In the genomic region with DNA sequence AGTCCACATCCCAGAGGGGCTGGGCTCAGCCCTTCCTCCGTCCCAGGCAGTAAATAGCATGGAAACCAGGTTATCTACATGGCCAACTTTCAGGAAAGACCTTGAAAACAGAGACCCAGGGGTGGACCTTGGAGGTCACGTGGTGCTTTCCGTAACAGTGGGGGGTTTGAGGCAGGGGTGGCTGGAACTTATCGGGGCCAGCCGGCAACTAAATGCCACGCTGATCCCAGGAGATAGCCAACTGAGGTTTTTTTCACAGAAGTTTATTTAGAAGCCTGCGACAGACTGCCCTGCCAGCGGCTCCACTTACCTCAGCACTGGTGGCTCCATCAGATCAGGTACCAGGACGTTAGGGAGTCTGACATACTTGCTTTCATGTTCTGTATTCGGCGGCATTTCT, we compare ENCODE assay signal across 9 mouse cellular contexts. TPM values are rescaled to one million over a fixed set of nuclear protein-coding genes. Genes with fewer than 3 reads are reported as not detected.
A peak's percentile ranks its signal among the peaks of the same experiment; 100 is the strongest.
DNase-seq lines count a peak whose midpoint lies in the region; ATAC-seq and TF ChIP-seq lines count a peak whose summit lies in the region.
"Had no signal": no experiment of that assay in that cellular context is flagged by ENCODE, and none has a peak within 500 bp of the region (broad histone marks: within the 10 kb centered on the region; RNA-seq: fewer than 3 reads in every experiment).

No protein-coding gene starts in this region.

- no peak overlapping the region for H3K9ac ChIP-seq in forebrain, postnatal 0 days
- H3K9ac ChIP-seq in lung, postnatal 0 days (replicated peaks; ENCODE audit: low read depth): no peak overlapping the region
- no peak overlapping the region for H3K9ac ChIP-seq in kidney, embryonic 15.5 days
- no peak overlapping the region for H3K9ac ChIP-seq in neural tube, embryonic 15.5 days (replicated peaks)

- no peak for TF ChIP-seq CTCF in forebrain, postnatal 0 days (IDR thresholded peaks at IDR 0.05; ENCODE audit: low read depth)
- TF ChIP-seq CTCF in lung, postnatal 0 days (IDR thresholded peaks at IDR 0.05): no peak

- TF ChIP-seq EP300 in lung, postnatal 0 days (IDR thresholded peaks at IDR 0.05): no peak

- H3K27ac ChIP-seq in forebrain, embryonic 10.5 days: no peak overlapping the region
- H3K27ac ChIP-seq in forebrain, postnatal 0 days (ENCODE audit: low read depth, low read length): no peak overlapping the region
- H3K27ac ChIP-seq in lung, postnatal 0 days (ENCODE audit: low read length): no peak overlapping the region
- peak overlapping the region; percentile 45 for H3K27ac ChIP-seq in kidney, embryonic 15.5 days
- no peak overlapping the region for H3K27ac ChIP-seq in neural tube, embryonic 15.5 days (replicated peaks)

- peaks cover 48% of the 10 kb centered on the region for H3K27me3 ChIP-seq in forebrain, embryonic 10.5 days (ENCODE audit: poor library complexity, severe bottlenecking)
- H3K27me3 ChIP-seq in forebrain, postnatal 0 days (ENCODE audit: insufficient read depth, low read length): peaks cover 5% of the 10 kb centered on the region
- H3K27me3 ChIP-seq in lung, postnatal 0 days (replicated peaks; ENCODE audit: insufficient read depth, low read length): no peaks in the 10 kb centered on the region
- H3K27me3 ChIP-seq in kidney, embryonic 15.5 days: peaks cover 31% of the 10 kb centered on the region
- peaks cover 13% of the 10 kb centered on the region for H3K27me3 ChIP-seq in neural tube, embryonic 15.5 days (replicated peaks)

- H3K36me3 ChIP-seq in forebrain, embryonic 10.5 days (replicated peaks): no peaks in the 10 kb centered on the region
- no peaks in the 10 kb centered on the region for H3K36me3 ChIP-seq in forebrain, postnatal 0 days (ENCODE audit: insufficient read depth)
- no peaks in the 10 kb centered on the region for H3K36me3 ChIP-seq in lung, postnatal 0 days (ENCODE audit: insufficient read depth, low read length)
- no peaks in the 10 kb centered on the region for H3K36me3 ChIP-seq in kidney, embryonic 15.5 days
- H3K36me3 ChIP-seq in neural tube, embryonic 15.5 days: no peaks in the 10 kb centered on the region

- peak overlapping the region; percentile 31 for H3K4me3 ChIP-seq in forebrain, embryonic 10.5 days
- H3K4me3 ChIP-seq in forebrain, postnatal 0 days (ENCODE audit: low read depth, low read length): no peak overlapping the region
- no peak overlapping the region for H3K4me3 ChIP-seq in lung, postnatal 0 days (ENCODE audit: low read depth, low read length)
- H3K4me3 ChIP-seq in kidney, embryonic 15.5 days (replicated peaks): peak overlapping the region; percentile 27
- H3K4me3 ChIP-seq in neural tube, embryonic 15.5 days (replicated peaks): no peak overlapping the region

- WGBS in forebrain, embryonic 10.5 days: 8% methylated on average over 11 of the region's 11 CpGs
- WGBS in forebrain, postnatal 0 days: 11% methylated on average over 11 of the region's 11 CpGs
- 3% methylated on average over 11 of the region's 11 CpGs for WGBS in lung, postnatal 0 days
- 5% methylated on average over 11 of the region's 11 CpGs for WGBS in kidney, embryonic 15.5 days
- 9% methylated on average over 11 of the region's 11 CpGs for WGBS in neural tube, embryonic 15.5 days

- H3K4me2 ChIP-seq in forebrain, postnatal 0 days (ENCODE audit: low read depth): no peak overlapping the region
- H3K4me2 ChIP-seq in lung, postnatal 0 days (replicated peaks; ENCODE audit: low read depth, low read length): peak overlapping the region; percentile 32; the same call in 1 of the 2 replicates
- H3K4me2 ChIP-seq in kidney, embryonic 15.5 days: peak overlapping the region; percentile 50
- H3K4me2 ChIP-seq in neural tube, embryonic 15.5 days: peak overlapping the region; percentile 27

- DNase-seq in forebrain, embryonic 10.5 days (ENCODE audit: extremely low spot score, low spot score): peak; percentile 15
- no peak for DNase-seq in forebrain, postnatal 0 days
- DNase-seq in lung, postnatal 0 days (ENCODE audit: low spot score): no peak
- no peak for DNase-seq in lung, postnatal 14 days
- no peak for DNase-seq in right cerebral cortex, postnatal 10 days (ENCODE audit: low spot score in 2 of 2)
- no peak for DNase-seq in thymus, postnatal 36 days

- H3K9me3 ChIP-seq in forebrain, embryonic 10.5 days: no peaks in the 10 kb centered on the region
- no peaks in the 10 kb centered on the region for H3K9me3 ChIP-seq in forebrain, postnatal 0 days (ENCODE audit: low read length)
- H3K9me3 ChIP-seq in lung, postnatal 0 days (ENCODE audit: low read length): no peaks in the 10 kb centered on the region
- no peaks in the 10 kb centered on the region for H3K9me3 ChIP-seq in kidney, embryonic 15.5 days (replicated peaks)
- H3K9me3 ChIP-seq in neural tube, embryonic 15.5 days (replicated peaks): no peaks in the 10 kb centered on the region

- no peak for ATAC-seq in forebrain, postnatal 0 days
- no peak for ATAC-seq in lung, postnatal 0 days
- 0 out of 2 replicates have a peak, but pooled peaks have one; percentile 30 for ATAC-seq in kidney, embryonic 15.5 days (replicated peaks; ENCODE audit: low FRiP score)
- no peak for ATAC-seq in neural tube, embryonic 15.5 days (ENCODE audit: low FRiP score)

- H3K4me1 ChIP-seq in forebrain, embryonic 10.5 days: peaks cover 7% of the 10 kb centered on the region
- H3K4me1 ChIP-seq in forebrain, postnatal 0 days (ENCODE audit: insufficient read depth): no peaks in the 10 kb centered on the region
- H3K4me1 ChIP-seq in lung, postnatal 0 days (ENCODE audit: insufficient read depth, low read depth, low read length): no peaks in the 10 kb centered on the region
- H3K4me1 ChIP-seq in kidney, embryonic 15.5 days: peaks cover 7% of the 10 kb centered on the region; the same call in 1 of the 2 replicates
- 0 out of 2 replicates have a peak, but pooled peaks cover 4% of the 10 kb centered on the region for H3K4me1 ChIP-seq in neural tube, embryonic 15.5 days

RNA-seq across cellular contexts. Expression of a gene that starts 16.2 kb away (rescaled TPM):
- polyA plus RNA-seq in forebrain, embryonic 10.5 days (2016; fragmentation: Nextera tagmentation; extraction: Ambion mirVana): 4.2 and 7.3 TPM in 2 replicates
- 0.48 and 0.62 TPM in 2 replicates for total RNA-seq in forebrain, postnatal 0 days (2014; rRNA removed)
- polyA plus RNA-seq in forebrain, postnatal 0 days (2015; fragmentation: Nextera tagmentation; extraction: Ambion mirVana): 1.4 and 1.8 TPM in 2 replicates
- 2.4 and 2.7 TPM in 2 replicates for polyA plus RNA-seq in lung, postnatal 0 days (2015; fragmentation: Nextera tagmentation; extraction: Ambion mirVana)
- polyA plus RNA-seq in kidney, embryonic 15.5 days (2015; fragmentation: Nextera tagmentation; extraction: Ambion mirVana): 98.5 and 108 TPM in 2 replicates
- polyA plus RNA-seq in neural tube, embryonic 15.5 days (2015; fragmentation: Nextera tagmentation; extraction: Ambion mirVana): 15.6 and 16.0 TPM in 2 replicates

RNA-seq across cellular contexts. Expression of a gene that starts 16.7 kb away (rescaled TPM):
- 0.54 TPM in 1 of 2 replicates, not detected in the other for polyA plus RNA-seq in forebrain, embryonic 10.5 days (2016; fragmentation: Nextera tagmentation; extraction: Ambion mirVana)
- not detected in 2 replicates for total RNA-seq in forebrain, postnatal 0 days (2014; rRNA removed)
- polyA plus RNA-seq in forebrain, postnatal 0 days (2015; fragmentation: Nextera tagmentation; extraction: Ambion mirVana): not detected in 2 replicates
- polyA plus RNA-seq in lung, postnatal 0 days (2015; fragmentation: Nextera tagmentation; extraction: Ambion mirVana): not detected in 2 replicates
- polyA plus RNA-seq in kidney, embryonic 15.5 days (2015; fragmentation: Nextera tagmentation; extraction: Ambion mirVana): 4.9 and 6.2 TPM in 2 replicates
- polyA plus RNA-seq in neural tube, embryonic 15.5 days (2015; fragmentation: Nextera tagmentation; extraction: Ambion mirVana): 0.49 TPM in 1 of 2 replicates, not detected in the other
- total RNA-seq: left cerebral cortex, postnatal 14 days had no signal

RNA-seq across cellular contexts. Expression of a gene that starts 24.9 kb away (rescaled TPM):
- 0.42 and 0.50 TPM in 2 replicates for polyA plus RNA-seq in forebrain, embryonic 10.5 days (2016; fragmentation: Nextera tagmentation; extraction: Ambion mirVana)
- total RNA-seq in forebrain, postnatal 0 days (2014; rRNA removed): not detected in 2 replicates
- not detected in 2 replicates for polyA plus RNA-seq in forebrain, postnatal 0 days (2015; fragmentation: Nextera tagmentation; extraction: Ambion mirVana)
- not detected in 2 replicates for polyA plus RNA-seq in lung, postnatal 0 days (2015; fragmentation: Nextera tagmentation; extraction: Ambion mirVana)
- 2.8 and 3.0 TPM in 2 replicates for polyA plus RNA-seq in kidney, embryonic 15.5 days (2015; fragmentation: Nextera tagmentation; extraction: Ambion mirVana)
- polyA plus RNA-seq in neural tube, embryonic 15.5 days (2015; fragmentation: Nextera tagmentation; extraction: Ambion mirVana): 0.23 TPM in 1 of 2 replicates, not detected in the other
- total RNA-seq: left cerebral cortex, postnatal 14 days had no signal

Comparison
In these comparisons a context has a peak if more than half of its experiments do, and no peak if none do; other contexts are left out.
1. H3K4me3 ChIP-seq: peak in forebrain, embryonic 10.5 days (single experiment) and kidney, embryonic 15.5 days (single experiment); none in forebrain, postnatal 0 days (single experiment), lung, postnatal 0 days (single experiment) and neural tube, embryonic 15.5 days (single experiment).